Mouse (Mus musculus) MEL (cell line): ENCODE measurements around the gene Ccsap.

Source experiments
- CTCF ChIP-seq, 3 experiments: IDR thresholded peaks in 2 of 3; conservative IDR thresholded peaks in 1 of 3; 2 replicates each; pipeline ENCODE4 v1.5.1; 2011 to 2012; ENCODE audit warnings: low read length in 3 of 3, low read depth in 2 of 3, mild to moderate bottlenecking in 2 of 3, improper control_type of control experiment in 1 of 3, inconsistent platforms in 1 of 3, mixed read lengths in 1 of 3, moderate library complexity in 1 of 3; ENCODE audit not compliant: control insufficient read depth in 1 of 3, insufficient read depth in 1 of 3, poor library complexity in 1 of 3, severe bottlenecking in 1 of 3
- MAX ChIP-seq: IDR thresholded peaks from 2 replicates; pipeline ENCODE4 v1.6.1; 2011; ENCODE audit warnings: low read length, improper control_type of control experiment
- MEF2A ChIP-seq: IDR thresholded peaks from 2 replicates; pipeline ENCODE4 v1.6.1; 2014; ENCODE audit warnings: low read depth, mild to moderate bottlenecking, inconsistent platforms, low read length, improper control_type of control experiment; ENCODE audit not compliant: poor library complexity, insufficient replicate concordance, severe bottlenecking; ENCODE audit errors: extremely low read depth
- POLR2A ChIP-seq, 2 experiments: IDR thresholded peaks; 2 replicates each; pipeline ENCODE4 v1.6.1; 2011 to 2012; ENCODE audit warnings: low read length in 2 of 2, mild to moderate bottlenecking in 2 of 2, control low read depth in 1 of 2, improper control_type of control experiment in 1 of 2, low read depth in 1 of 2, moderate library complexity in 1 of 2; ENCODE audit not compliant: control insufficient read depth in 1 of 2, insufficient read depth in 1 of 2, poor library complexity in 1 of 2
- RAD21 ChIP-seq: IDR thresholded peaks from 2 replicates; pipeline ENCODE4 v1.6.1; 2011; ENCODE audit warnings: mild to moderate bottlenecking, low read depth, low read length, improper control_type of control experiment
- USF1 ChIP-seq: IDR thresholded peaks from 2 replicates; pipeline ENCODE4 v1.6.1; 2014; ENCODE audit warnings: low read depth, mild to moderate bottlenecking, inconsistent platforms, low read length, improper control_type of control experiment, moderate library complexity
- ZC3H11A ChIP-seq: IDR thresholded peaks from 2 replicates; pipeline ENCODE4 v1.6.1; 2012; ENCODE audit warnings: low read depth, mild to moderate bottlenecking, inconsistent platforms, low read length, improper control_type of control experiment

DNA sequence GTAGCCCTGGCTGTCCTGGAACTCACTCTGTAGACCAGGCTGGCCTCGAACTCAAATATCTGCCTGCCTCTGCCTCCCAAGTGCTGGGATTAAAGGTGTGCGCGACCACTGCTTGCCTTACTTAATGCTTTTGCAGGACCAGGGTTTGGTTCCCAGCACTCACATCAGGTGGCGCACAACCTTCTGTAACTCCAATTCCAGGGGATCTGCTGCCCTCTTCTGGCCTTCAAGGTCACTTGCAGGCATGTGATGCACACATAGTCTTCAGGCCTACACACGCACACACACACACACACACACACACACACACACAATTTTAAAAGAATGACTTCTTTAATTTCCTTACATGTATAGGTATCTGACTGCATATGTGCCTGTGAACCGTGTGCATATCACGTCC lies 59.1 kb downstream of the Ccsap start:
- no peak for TF ChIP-seq MAX
- no peak for TF ChIP-seq RAD21
- no peak for TF ChIP-seq POLR2A (IDR thresholded peaks at IDR 0.05; ENCODE audit: control insufficient read depth in 1 of 2, insufficient read depth in 1 of 2, low read depth in 1 of 2, low read length in 2 of 2, poor library complexity in 1 of 2)
- TF ChIP-seq ZC3H11A = no peak
- TF ChIP-seq CTCF (IDR thresholded peaks at IDR 0.05 in 2 of 3, conservative IDR thresholded peaks at IDR 0.05 in 1 of 3; ENCODE audit: control insufficient read depth in 1 of 3, insufficient read depth in 1 of 3, low read depth in 2 of 3, low read length in 3 of 3, poor library complexity in 1 of 3, severe bottlenecking in 1 of 3) = peak; percentile 26 to 49 (median 38); a peak in 5 of 6 replicates
- no peak for TF ChIP-seq MEF2A
- no peak for TF ChIP-seq USF1
